Mouse (Mus musculus): ENCODE data around the gene Scgb1a1. TPM values are rescaled to one million over a fixed set of nuclear protein-coding genes. Genes with fewer than 3 reads are reported as not detected.

Scgb1a1 gene
- polyA plus RNA-seq, 1 experiment from 2014 or later: not detected

- no peaks in the 10 kb centered on the region for H3K4me1 ChIP-seq (replicated peaks)
- 69% methylated on average over 3 of the region's 3 CpGs for WGBS
- ATAC-seq (ENCODE audit: insufficient number of reproducible peaks, insufficient read depth, low FRiP score, low TSS enrichment, low read depth): no peak
- no peak overlapping the region for H3K9ac ChIP-seq (replicated peaks)
- H3K4me3 ChIP-seq (replicated peaks): no peak overlapping the region
- no peak overlapping the region for H3K4me2 ChIP-seq
- H3K27ac ChIP-seq: no peak overlapping the region
- no peaks in the 10 kb centered on the region for H3K27me3 ChIP-seq
- no peaks in the 10 kb centered on the region for H3K36me3 ChIP-seq
- H3K9me3 ChIP-seq: no peaks in the 10 kb centered on the region
These were observed 52.7 kb downstream of the Scgb1a1 start for GRCm38 (mm10) chr19:9035101-9035500.

GRCm38 (mm10) chr19:9034480-9034879 lies 53.3 kb downstream of the Scgb1a1 start:
- Histone ChIP-seq H3K27ac (no peak overlapping the region), H3K9me3 (no peaks in the 10 kb centered on the region)
- ATAC-seq (ENCODE audit: insufficient number of reproducible peaks, insufficient read depth, low FRiP score, low TSS enrichment, low read depth): no peak

More at GRCm38 (mm10) chr19:9034480-9034879, 53.3 kb downstream of the Scgb1a1 start:
- Histone ChIP-seq H3K4me1 (replicated peaks) (no peaks in the 10 kb centered on the region), H3K27me3 (no peaks in the 10 kb centered on the region), H3K36me3 (no peaks in the 10 kb centered on the region), H3K4me3 (replicated peaks) (no peak overlapping the region), H3K4me2 (no peak overlapping the region), H3K9ac (replicated peaks) (no peak overlapping the region)
- WGBS: 75% methylated on average over 3 of the region's 3 CpGs

Other genes with a start within 250 kb of the Scgb1a1 start
- 10.7 and 12.0 TPM in 2 replicates for gene Gng3, start 248.8 kb downstream of the Scgb1a1 start, polyA plus RNA-seq (2016; fragmentation: Nextera tagmentation; extraction: Ambion mirVana)
- gene Lrrn4cl, start 237.2 kb downstream of the Scgb1a1 start, polyA plus RNA-seq (2016; fragmentation: Nextera tagmentation; extraction: Ambion mirVana): 0.24 and 0.58 TPM in 2 replicates
- 184 and 185 TPM in 2 replicates for gene Ubxn1, start 216.5 kb downstream of the Scgb1a1 start, polyA plus RNA-seq (2016; fragmentation: Nextera tagmentation; extraction: Ambion mirVana)
- 64.0 and 66.0 TPM in 2 replicates for gene Uqcc3, start 207.0 kb downstream of the Scgb1a1 start, polyA plus RNA-seq (2016; fragmentation: Nextera tagmentation; extraction: Ambion mirVana)
- 82.5 and 112 TPM in 2 replicates for gene Lbhd1, start 204.2 kb downstream of the Scgb1a1 start, polyA plus RNA-seq (2016; fragmentation: Nextera tagmentation; extraction: Ambion mirVana)
- gene Gm49403, start 204.0 kb downstream of the Scgb1a1 start, polyA plus RNA-seq (2016; fragmentation: Nextera tagmentation; extraction: Ambion mirVana): not detected in 2 replicates
- gene 1810009A15Rik, start 199.1 kb downstream of the Scgb1a1 start, polyA plus RNA-seq (2016; fragmentation: Nextera tagmentation; extraction: Ambion mirVana): 112 and 114 TPM in 2 replicates
- not detected in 2 replicates for gene Gm49416, start 199.0 kb downstream of the Scgb1a1 start, polyA plus RNA-seq (2016; fragmentation: Nextera tagmentation; extraction: Ambion mirVana)
- 48.9 and 51.3 TPM in 2 replicates for gene Ints5, start 195.0 kb downstream of the Scgb1a1 start, polyA plus RNA-seq (2016; fragmentation: Nextera tagmentation; extraction: Ambion mirVana)
- 116 and 117 TPM in 2 replicates for gene Ganab, start 189.9 kb downstream of the Scgb1a1 start, polyA plus RNA-seq (2016; fragmentation: Nextera tagmentation; extraction: Ambion mirVana)
- 53.5 and 53.6 TPM in 2 replicates for gene B3gat3, start 167.6 kb downstream of the Scgb1a1 start, polyA plus RNA-seq (2016; fragmentation: Nextera tagmentation; extraction: Ambion mirVana)
- 2.4 and 2.6 TPM in 2 replicates for gene Rom1, start 158.6 kb downstream of the Scgb1a1 start, polyA plus RNA-seq (2016; fragmentation: Nextera tagmentation; extraction: Ambion mirVana)
- 34.6 and 34.9 TPM in 2 replicates for gene Eml3, start 158.4 kb downstream of the Scgb1a1 start, polyA plus RNA-seq (2016; fragmentation: Nextera tagmentation; extraction: Ambion mirVana)
- 227 and 231 TPM in 2 replicates for gene Mta2, start 146.1 kb downstream of the Scgb1a1 start, polyA plus RNA-seq (2016; fragmentation: Nextera tagmentation; extraction: Ambion mirVana)
- gene Tut1, start 134.1 kb downstream of the Scgb1a1 start, polyA plus RNA-seq (2016; fragmentation: Nextera tagmentation; extraction: Ambion mirVana): 37.9 and 39.7 TPM in 2 replicates
- gene Eef1g, start 120.9 kb downstream of the Scgb1a1 start, polyA plus RNA-seq (2016; fragmentation: Nextera tagmentation; extraction: Ambion mirVana): 472 and 476 TPM in 2 replicates
- gene Ahnak, start 98.7 kb downstream of the Scgb1a1 start, polyA plus RNA-seq (2016; fragmentation: Nextera tagmentation; extraction: Ambion mirVana): 20.5 and 24.1 TPM in 2 replicates
- 23.2 and 24.0 TPM in 2 replicates for gene Asrgl1, start 47.7 kb upstream of the Scgb1a1 start, polyA plus RNA-seq (2016; fragmentation: Nextera tagmentation; extraction: Ambion mirVana)

All from limb, embryonic 12.5 days (tissue).